Mouse (Mus musculus) small intestine, adult 2 months (tissue): ENCODE results near the gene Wfdc2.

Experiments
- CTCF ChIP-seq: fragments of 200-500 bp; IDR thresholded peaks from 2 replicates; pipeline ENCODE4 v1.5.1; 2012; ENCODE audit warnings: low read depth, mild to moderate bottlenecking, control low read depth, inconsistent platforms, low read length, moderate library complexity, mixed read lengths; ENCODE audit not compliant: insufficient replicate concordance, insufficient read length; ENCODE audit errors: extremely low read depth
- POLR2A ChIP-seq: fragments of 200-500 bp; IDR thresholded peaks from 2 replicates; pipeline ENCODE4 v1.6.1; 2012; ENCODE audit warnings: low read depth, mild to moderate bottlenecking, control low read depth, inconsistent platforms, low read length, moderate library complexity

- TF ChIP-seq CTCF (no peak), POLR2A (no peak)
These were observed 19.6 kb upstream of the Wfdc2 start for GRCm38 (mm10) chr2:164542598-164542997.
